In the genomic region with DNA sequence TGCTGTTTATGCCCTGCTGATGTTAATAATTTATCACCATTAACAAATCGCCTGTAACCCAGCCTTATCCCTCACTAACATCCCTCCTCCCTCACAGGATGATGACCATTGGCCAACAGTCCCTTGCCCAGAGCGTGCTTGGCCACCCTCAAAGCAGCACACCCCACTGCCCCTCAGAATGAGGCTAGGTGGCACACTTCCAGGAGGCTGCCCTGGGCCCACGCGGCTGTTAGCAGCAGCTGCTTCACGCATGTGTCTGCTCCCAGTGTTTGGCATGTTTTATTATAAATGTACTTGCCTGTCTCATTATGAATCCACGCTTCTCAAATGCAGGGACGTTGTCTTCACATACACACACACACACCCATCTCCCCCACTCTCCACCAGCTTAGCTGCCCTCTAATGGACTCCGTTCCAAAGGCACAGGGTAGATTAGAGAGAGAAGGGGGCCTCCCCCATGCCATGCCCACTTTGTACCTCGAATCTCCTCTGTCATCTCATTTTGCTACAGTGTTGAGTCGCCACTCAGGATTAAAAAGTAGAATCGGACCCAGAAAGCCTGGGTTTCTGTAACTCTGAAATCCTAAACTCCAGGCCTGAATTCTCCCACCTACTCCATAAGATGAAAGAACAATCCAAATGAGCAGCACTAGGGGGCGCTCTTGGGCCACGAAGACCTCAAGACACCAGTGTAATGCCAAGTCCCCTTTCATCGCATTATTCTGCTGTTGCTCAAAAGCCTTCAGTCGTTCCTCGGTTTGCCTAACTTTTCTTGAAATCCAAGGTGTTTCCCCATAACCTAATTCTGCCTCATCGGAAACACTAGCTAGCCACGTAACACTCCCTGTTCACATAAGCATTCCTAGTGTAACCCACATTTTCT, we compare ENCODE assay signal across 8 mouse cellular contexts. TPM values are rescaled to one million over a fixed set of nuclear protein-coding genes. Genes with fewer than 3 reads are reported as not detected.
DNase-seq lines count a peak whose midpoint lies in the region; ATAC-seq and TF ChIP-seq lines count a peak whose summit lies in the region.

No protein-coding gene starts in this region.

- H3K4me1 ChIP-seq in cortical plate, adult 2 months (ENCODE audit: control insufficient read depth, insufficient read depth, low read length) = peaks cover 3% of the 10 kb centered on the region; the same call in 1 of the 2 replicates

- H3K4me3 ChIP-seq in cortical plate, adult 2 months (ENCODE audit: insufficient read depth, low read length) = no peak overlapping the region

- peak; percentile 95 for TF ChIP-seq CTCF in cortical plate, adult 2 months (IDR thresholded peaks at IDR 0.05; ENCODE audit: extremely low read depth, insufficient read depth, low read length)

- no peak for TF ChIP-seq POLR2A in cortical plate, adult 2 months (IDR thresholded peaks at IDR 0.05; ENCODE audit: extremely low read depth, insufficient read depth, low read length)

- ATAC-seq in megakaryocyte progenitor cell, adult 5-6 weeks (replicated peaks; ENCODE audit: poor library complexity) = peak; percentile 77

- peak; percentile 65 for DNase-seq in ovary, postnatal 10 days (ENCODE audit: low spot score)
- no peak for DNase-seq in ovary, adult 18-20 months (ENCODE audit: low spot score)
- DNase-seq in gastrocnemius, adult 8-10 months (ENCODE audit: low spot score in 2 of 2) = peak; percentile 79 to 81
- peak; percentile 94 for DNase-seq in induced T-regulatory cell, adult 2 months (ENCODE audit: low read depth)
- DNase-seq in left cerebral cortex, adult 8-10 months (ENCODE audit: low spot score in 2 of 2) = peak; percentile 74 to 78
- DNase-seq in skeletal muscle tissue, adult 2 months (ENCODE audit: low read depth, low spot score) = peak; percentile 85

- no peak overlapping the region for H3K27ac ChIP-seq in cortical plate, adult 2 months (ENCODE audit: insufficient read depth, low read length)

RNA-seq across cellular contexts. Expression of gene Mcam, which starts 8.5 kb away (rescaled TPM):
- 26.2 and 27.4 TPM in 2 replicates for polyA plus RNA-seq in cortical plate, adult 2 months (2012; rRNA removed)
- 10 to 100 TPM; 15.4 to 33.9 (median 26.2) TPM for total RNA-seq in gastrocnemius, adult 8-10 months (2022)
- total RNA-seq in left cerebral cortex, adult 8-10 months (2022) = 10 to 100 TPM; 12.0 to 15.2 (median 13.9) TPM
- 0.12 TPM in 1 of 2 replicates, not detected in the other for total RNA-seq in megakaryocyte progenitor cell, adult 5-6 weeks (2015)
- total RNA-seq in megakaryocyte progenitor cell, adult 5-6 weeks (2017) = 0.14 TPM in 1 of 2 replicates, not detected in the other

RNA-seq across cellular contexts. Expression of gene Rnf26, which starts 12.5 kb away (rescaled TPM):
- polyA plus RNA-seq in cortical plate, adult 2 months (2012; rRNA removed) = 29.5 and 30.3 TPM in 2 replicates
- 1 to 10 TPM; 1.7 to 2.9 (median 2.6) TPM for total RNA-seq in gastrocnemius, adult 8-10 months (2022)
- total RNA-seq in left cerebral cortex, adult 8-10 months (2022) = 10 to 100 TPM; 26.9 to 33.4 (median 30.6) TPM
- total RNA-seq in megakaryocyte progenitor cell, adult 5-6 weeks (2015) = 47.7 and 59.6 TPM in 2 replicates
- 19.1 and 21.2 TPM in 2 replicates for total RNA-seq in megakaryocyte progenitor cell, adult 5-6 weeks (2017)

RNA-seq across cellular contexts. Expression of gene Gm49380, which starts 12.5 kb away (rescaled TPM):
- polyA plus RNA-seq in cortical plate, adult 2 months (2012; rRNA removed) = 0.10 and 0.19 TPM in 2 replicates
- total RNA-seq in gastrocnemius, adult 8-10 months (2022) = under 1 TPM; 0.31 to 0.60 (median 0.38) TPM
- under 1 TPM in 2 of 4 experiments, not detected in 2; 0.67 to 0.78 TPM for total RNA-seq in left cerebral cortex, adult 8-10 months (2022)
- not detected in 2 replicates for total RNA-seq in megakaryocyte progenitor cell, adult 5-6 weeks (2015)
- total RNA-seq in megakaryocyte progenitor cell, adult 5-6 weeks (2017) = not detected in 2 replicates

RNA-seq across cellular contexts. Expression of gene C1qtnf5, which starts 18.7 kb away (rescaled TPM):
- polyA plus RNA-seq in cortical plate, adult 2 months (2012; rRNA removed) = 24.7 and 30.5 TPM in 2 replicates
- total RNA-seq in gastrocnemius, adult 8-10 months (2022) = 1 to 10 TPM; 1.6 to 4.2 (median 3.0) TPM
- total RNA-seq in left cerebral cortex, adult 8-10 months (2022) = 10 to 100 TPM; 24.1 to 32.7 (median 26.3) TPM
- total RNA-seq in megakaryocyte progenitor cell, adult 5-6 weeks (2015) = not detected in 2 replicates
- not detected in 2 replicates for total RNA-seq in megakaryocyte progenitor cell, adult 5-6 weeks (2017)

RNA-seq across cellular contexts. Expression of gene Mfrp, which starts 24.3 kb away (rescaled TPM):
- 0.15 and 0.35 TPM in 2 replicates for polyA plus RNA-seq in cortical plate, adult 2 months (2012; rRNA removed)
- total RNA-seq in gastrocnemius, adult 8-10 months (2022) = not detected
- total RNA-seq in left cerebral cortex, adult 8-10 months (2022) = 1 to 10 TPM in 2 of 4 experiments, under 1 TPM in 2; 0.30 to 3.6 (median 0.95) TPM
- total RNA-seq in megakaryocyte progenitor cell, adult 5-6 weeks (2015) = not detected in 2 replicates
- total RNA-seq in megakaryocyte progenitor cell, adult 5-6 weeks (2017) = 0.12 TPM in 1 of 2 replicates, not detected in the other

Comparison
In these comparisons a context has a peak if more than half of its experiments do, and no peak if none do; other contexts are left out.
1. RNA of gene Mcam, which starts 8.5 kb away (total RNA-seq): 15.4 to 33.9 TPM in gastrocnemius, adult 8-10 months and 12.0 to 15.2 TPM in left cerebral cortex, adult 8-10 months; 0.12 to 0.14 TPM in megakaryocyte progenitor cell, adult 5-6 weeks; every median in the first group is over 10 times any median in the second.
2. RNA of gene Rnf26, which starts 12.5 kb away (total RNA-seq): 19.1 to 59.6 TPM in megakaryocyte progenitor cell, adult 5-6 weeks and 26.9 to 33.4 TPM in left cerebral cortex, adult 8-10 months; 1.7 to 2.9 TPM in gastrocnemius, adult 8-10 months; every median in the first group is over 4 times any median in the second.